Mouse (Mus musculus) hindlimb bud, embryonic 11.5 days (tissue): ENCODE measurements around the gene Fance.
A peak's percentile ranks its signal among the peaks of the same experiment; 100 is the strongest.

Experiments
- DNase-seq: peaks from one replicate; pipeline ENCODE4 v3.0.0-alpha.2; 2012; ENCODE audit warnings: low read depth, low spot score; ENCODE audit errors: extremely low spot score

Fance gene

DNA sequence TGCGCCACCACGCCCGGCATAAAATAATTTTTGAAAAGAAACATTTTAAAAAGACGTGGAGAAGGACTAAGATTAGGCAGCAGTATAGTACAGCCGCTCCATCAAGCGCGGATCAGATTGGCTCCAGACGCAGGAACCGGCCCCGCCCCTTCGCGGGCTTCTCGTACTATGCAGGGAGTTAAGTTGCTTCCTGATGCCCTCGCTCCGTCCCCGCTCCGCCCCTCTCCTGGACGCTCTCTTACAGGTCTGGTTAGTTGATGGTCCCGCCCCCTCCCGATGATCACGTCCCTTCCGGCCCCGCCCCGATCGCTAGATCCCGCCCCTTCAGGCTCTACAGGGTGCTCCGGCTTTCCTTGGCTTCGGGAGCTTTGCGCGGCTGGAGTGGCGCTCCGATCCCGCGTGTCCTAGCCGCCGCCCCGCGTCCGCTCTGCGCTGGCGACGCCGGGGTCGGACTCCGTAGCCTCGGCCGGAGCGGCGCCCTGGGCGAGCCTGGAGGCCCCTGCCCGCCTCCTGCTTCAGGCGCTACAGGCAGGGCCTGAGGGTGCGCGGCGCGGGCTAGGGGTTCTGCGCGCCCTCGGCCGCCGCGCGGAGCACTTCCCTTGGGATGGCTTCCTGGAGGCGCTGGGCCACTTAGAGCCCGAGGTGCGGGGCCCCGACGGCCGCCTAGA is at the start of gene Fance:
Fance (plus strand) TSS at position 308 of the 668 bp plus-strand sequence.
- peak; percentile 93 for DNase-seq

DNA sequence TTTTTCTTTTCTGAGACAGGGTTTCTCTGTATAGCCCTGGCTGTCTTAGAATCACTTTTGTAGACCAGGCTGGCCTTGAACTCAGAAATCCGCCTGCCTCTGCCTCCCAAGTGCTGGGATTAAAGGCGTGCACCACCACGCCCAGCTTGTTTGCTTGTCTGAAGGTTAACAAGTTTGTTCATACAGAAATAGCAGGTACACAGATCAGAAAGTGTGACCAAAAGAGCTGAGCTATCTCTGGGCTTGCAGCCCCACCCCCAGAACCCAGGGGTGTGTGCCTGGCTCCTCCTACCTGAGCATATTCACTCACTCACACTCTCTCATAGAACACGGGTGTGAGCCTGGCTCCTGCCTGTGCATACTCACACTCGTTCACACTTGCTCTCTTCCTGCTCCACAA is 46.1 kb upstream of the Fance start:
- no peak for DNase-seq

DNA sequence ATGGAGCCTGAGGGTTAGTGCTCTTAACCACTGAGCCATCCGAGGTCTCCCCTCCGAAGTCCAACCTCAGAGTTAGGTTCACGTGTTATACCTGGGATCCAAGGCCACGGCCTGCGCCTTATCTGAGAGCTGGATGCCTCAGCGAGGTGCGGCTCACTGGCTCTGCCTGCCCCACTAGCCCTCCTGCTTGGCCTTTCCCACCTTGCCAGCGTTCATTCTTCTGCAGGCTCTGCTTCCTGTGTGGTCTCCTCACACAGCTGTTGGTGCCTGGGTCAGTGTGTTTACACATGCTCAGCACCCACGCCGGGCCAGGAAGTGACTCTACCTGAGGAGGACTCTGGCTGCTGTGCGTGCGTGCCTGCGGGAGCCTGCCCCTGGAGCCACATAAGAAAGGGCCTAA is 43.2 kb upstream of the Fance start:
- no peak for DNase-seq

DNA sequence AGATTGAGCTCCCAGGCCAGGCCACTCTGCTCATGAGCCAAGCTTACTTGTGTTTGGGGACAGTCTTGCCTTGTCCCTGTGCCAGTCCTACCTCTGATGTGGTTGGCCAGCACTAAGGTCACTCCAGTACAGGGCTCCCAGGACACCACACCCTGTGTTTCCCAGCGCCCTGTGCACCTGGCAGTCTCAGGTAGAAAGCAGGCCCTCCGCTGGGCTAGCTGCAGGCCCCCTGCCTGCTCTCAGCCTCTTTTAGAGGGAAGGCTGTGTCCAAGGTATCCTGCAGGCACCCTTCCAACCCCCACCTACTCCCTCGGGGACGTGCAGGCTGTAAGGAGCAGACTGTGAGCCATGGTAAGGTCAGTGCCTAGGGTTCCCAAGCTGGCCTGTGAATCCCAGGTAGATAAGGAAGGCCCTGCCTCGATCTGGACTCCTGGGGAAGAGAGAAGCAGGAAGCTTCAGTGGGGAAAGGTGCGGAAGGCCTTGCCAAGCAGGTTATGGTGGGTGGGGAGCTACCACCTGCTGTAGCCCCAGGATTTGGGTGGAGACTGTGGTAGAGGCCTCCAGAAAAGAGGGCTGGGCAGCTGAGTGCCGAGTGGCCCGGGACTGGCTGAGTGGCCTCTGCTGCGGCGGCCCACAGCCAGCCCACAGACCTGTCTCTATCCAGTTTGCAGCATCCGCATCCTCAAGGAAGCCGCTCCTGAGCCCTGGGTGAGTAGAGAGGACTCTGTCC is 41.6 kb upstream of the Fance start:
- no peak for DNase-seq

DNA sequence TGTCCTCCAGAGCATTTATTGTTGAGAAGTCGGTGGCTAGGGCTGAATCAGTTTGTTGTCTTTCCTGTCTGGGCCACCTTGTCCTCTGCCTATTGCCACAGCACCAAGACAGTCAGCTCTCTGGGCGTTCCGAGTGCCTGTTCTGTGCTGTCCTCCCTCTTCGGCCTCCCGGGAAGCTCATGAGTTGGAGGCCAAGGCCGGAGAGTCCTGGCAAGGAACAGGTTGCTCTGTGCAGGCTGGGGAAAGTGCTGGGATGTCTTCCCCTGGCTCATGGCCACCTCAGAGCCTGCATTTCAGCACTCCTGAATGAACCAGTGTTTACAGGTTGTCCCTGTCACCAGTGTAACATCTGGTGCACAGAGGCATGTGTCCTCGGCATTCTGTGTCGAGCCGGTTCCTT is 41.0 kb upstream of the Fance start:
- DNase-seq = no peak

DNA sequence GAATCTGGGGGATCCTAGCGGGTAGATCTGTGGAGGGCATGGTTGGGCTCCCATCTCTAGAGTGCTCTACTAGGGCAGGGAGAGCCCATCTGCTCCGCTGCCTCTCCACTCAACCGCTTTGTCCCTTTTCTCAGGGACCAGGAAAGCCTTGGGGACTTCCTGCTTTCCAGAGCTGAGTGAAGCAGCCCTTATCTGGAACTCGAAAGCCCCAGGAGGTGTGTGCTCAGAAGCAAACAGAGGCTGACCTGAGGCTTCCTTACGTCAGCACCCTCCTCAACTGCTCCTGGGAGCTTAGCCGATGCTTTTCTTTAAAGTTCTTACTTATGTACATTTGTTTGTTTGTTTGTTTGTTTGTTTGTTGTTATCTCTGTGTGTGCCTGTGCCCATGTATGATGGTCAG is 40.5 kb upstream of the Fance start:
- DNase-seq = no peak

DNA sequence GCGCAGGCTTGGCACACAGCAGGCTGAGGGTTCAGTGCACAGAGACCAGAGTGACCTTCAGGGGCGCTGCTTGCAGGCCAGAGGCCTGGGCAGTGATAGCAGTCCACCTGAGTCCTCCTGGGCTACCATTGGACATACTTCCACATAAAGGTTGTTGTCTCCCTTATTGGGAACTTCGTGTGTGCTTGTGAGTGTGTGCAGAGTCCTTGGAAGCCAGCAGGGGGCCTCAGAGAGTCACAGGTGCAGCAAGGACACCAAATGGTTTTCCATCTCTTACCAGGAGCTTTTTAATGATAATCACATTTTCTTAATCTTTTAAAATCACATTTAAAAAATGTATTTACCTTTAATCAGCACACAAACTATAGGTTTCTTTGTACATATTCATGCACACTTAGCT is 38.6 kb upstream of the Fance start:
- DNase-seq = no peak

DNA sequence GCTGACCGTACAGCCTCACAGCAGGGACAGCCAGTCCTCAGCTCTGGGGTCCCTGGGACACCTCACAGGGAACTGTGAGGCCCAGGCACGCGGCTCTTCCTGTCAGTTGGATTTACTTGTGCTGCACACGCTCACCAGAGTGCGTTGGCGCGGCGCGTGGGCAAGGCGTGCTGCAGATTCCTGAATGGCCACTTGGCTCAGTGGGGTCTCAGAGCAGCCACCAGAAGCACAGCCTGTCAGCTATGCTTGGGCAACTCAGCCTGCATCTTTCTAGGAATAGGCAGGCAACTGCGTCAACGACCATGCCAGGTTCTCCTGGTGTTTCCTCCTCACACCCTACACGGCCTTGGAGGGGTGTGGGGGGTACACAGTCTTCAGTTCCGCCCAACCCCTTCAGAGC is 36.1 kb upstream of the Fance start:
- DNase-seq = no peak

DNA sequence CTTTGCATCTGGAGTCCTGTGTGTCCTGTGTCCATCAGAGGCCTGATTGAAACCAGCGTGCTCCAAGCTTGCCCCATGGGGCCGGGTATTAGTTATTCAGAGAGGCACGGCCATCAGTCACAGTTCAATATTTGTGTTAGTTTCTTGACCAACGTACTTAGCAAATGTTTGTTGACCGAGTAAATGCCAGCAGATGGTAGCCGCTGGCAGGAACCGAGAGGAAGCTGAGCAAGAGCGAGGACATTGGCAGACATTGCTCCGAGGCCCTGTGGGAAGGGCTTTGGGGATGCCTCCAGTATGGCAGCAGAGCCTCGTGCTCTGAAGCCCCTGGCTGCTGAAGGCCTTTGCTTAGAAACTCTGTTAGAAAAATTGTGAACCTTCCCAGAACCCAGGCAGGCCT is 35.6 kb upstream of the Fance start:
- DNase-seq = no peak

DNA sequence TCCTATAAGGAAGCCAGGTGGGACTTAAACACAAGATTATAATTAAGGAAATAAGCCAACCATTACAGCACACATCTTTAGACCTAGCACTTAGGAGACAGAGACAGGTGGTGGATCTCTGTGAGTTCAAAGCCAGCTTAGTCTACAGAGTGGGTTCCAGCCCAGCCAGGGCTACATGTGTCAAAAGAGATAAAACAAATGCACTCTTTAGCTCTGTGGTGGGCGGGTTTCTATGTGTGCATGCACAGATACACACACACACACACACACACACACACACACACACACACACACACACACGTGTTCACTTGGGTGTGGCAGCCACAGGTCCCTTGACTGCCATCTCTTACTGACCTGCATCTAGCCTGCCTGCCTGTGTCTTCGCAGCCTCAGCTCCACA is 35.2 kb upstream of the Fance start:
- DNase-seq = no peak

DNA sequence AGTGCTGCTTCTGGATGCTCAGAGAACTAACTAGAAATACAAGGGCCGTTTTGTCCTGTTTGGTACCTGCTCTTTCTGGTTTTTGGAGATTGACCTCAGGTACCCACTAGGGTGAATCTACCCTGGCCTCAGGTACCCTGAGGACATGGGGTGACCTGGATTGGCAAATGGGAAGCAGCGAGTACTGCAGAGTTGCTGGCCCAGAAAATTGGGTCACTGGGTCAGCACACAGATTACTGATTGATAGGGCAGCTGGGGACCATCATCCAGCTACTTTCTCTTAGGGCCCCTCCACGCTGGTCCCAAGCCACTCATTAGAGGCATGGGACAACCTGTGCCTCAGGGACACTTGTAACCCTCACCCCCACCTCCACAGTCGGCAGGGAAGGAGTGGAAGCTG is 34.1 kb upstream of the Fance start:
- no peak for DNase-seq

DNA sequence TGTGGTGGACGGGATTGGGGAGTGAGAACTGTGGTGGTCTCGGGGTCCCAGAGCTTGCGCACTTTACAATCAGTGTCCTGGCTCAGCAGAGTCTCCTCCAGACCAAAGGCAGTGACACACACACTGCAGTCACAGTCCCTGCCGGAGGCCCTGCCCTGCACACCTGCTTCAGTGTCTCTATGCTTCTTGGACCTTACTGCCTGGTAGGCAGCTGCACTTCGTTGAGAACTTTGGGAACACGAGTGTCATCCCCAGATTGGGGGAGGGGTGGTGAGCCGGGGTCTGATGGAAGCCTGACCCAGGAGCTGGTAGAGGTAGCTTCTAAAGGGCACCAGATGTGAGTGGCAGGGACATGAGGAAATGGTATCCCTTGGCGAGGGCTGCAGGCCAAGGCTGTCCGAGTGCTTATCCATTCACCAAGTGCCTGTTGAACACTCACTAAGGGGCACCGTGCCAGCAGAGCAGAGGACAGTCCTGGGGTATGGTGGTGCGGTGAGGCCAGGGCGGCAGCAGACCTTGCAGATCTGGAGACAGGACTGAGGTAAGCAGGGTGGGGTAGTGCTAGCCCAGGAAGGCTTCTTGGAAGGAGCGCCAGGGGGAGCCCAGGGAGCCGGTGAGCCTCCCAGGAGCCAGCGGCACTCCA is 33.4 kb upstream of the Fance start:
- DNase-seq = no peak

DNA sequence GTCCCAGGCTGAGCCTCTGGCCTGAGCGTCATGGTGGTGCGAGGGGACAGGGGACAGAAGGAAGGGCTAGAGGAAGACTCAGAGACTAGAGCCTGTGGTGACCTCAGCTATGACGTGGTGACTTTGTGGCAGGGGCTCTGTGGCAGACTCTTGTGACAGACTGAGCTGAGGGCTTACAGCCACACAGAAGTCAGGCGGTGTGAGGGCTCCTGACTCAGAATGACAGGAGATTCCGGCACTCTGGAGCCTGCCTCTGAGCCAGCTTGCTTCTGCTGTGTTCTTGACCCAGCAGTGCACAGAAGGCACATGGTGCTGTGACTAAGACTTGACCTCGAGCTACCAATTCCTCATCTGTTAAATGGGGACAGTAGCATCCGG is 32.9 kb upstream of the Fance start:
- DNase-seq = no peak

DNA sequence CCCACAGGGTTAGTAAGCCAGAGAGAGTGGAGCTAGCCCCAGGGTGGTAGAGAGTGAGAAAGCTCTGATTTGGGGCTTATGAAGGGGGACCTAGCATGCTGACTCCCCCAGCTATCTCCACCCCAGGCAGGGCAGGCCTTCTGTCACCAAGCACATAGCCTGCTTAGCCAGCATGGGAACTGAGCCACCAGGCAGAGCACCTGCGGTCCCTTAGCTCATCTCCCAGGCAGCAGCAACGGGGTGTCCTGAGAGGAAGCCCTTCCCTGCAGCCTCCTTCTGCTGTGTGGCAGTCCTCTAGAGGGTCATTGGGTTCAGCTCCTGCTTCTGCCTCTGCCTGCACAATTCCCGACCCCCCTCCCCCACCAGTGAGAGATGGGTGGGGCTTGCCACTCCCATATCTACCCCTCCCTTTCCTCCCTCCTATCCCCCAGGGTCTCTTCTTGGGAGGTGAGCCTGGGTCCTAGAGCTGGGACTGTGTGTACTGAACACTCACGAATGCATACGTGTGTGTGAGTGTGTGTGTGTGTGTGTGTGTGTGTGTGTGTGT is 32.4 kb upstream of the Fance start:
- no peak for DNase-seq

DNA sequence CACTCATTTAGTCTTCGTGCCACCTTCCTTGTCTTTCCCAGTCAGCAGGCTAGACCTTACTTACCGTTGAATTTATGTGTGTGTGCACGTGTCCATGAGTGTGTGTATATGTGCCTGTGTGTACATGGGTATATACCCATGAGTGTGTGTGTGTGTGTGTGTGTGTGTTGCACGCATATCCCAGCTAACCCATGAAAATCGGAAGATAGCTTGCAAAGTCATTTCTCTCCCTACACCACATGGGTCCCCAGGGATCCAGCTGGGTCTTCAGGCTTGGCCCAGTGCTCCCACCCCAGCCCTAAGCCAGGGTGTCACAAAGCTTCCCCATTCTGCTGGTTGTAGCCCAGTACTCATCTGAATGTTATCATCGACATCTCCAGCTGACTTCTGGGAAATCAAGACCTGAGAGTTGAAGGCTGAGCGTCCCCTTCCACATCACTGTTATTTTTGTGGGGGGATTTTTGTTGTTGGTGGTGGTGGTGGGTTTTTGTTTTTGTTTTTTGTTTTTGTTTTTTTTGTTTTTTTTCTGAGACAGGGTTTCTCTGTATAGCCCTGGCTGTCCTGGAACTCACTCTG is 31.4 kb upstream of the Fance start:
- no peak for DNase-seq

DNA sequence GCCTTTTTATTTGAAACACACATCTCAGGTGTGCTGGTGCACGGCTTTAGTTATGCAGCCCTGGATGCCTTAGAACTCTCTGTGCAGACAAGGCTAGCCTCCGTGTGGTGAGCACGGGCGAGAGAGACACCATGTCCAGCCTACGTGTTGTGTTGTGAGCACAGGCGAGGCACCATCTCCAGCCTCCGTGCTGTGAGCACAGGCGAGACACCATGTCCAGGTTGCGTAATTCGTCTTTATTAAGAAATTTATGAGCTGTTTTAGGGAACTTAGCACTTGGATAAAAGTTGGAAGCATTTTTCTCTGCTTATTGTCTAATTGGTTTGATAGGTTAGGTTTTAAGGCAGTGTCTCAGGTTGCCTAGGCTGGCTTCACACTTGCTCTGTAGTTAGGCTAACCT is 30.1 kb upstream of the Fance start:
- DNase-seq = no peak

DNA sequence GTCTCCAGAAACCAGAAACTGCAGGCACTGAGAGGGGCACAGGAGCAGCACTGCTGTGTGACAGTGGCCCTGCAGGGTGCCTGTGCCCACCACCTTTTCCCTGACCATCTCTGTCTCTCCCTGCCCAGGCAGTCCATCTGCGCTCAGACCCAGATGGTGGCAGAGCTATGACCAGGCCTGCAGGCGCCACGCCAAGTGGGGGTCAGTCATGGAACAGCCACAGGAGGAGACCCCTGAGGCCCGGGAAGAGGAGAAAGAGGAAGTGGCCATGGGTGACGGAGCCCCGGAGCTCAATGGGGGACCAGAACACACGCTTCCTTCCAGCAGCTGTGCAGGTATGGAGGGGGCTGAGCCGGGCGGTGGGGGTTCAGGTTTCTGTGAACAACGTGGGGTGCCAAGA is 27.2 kb upstream of the Fance start:
- no peak for DNase-seq

DNA sequence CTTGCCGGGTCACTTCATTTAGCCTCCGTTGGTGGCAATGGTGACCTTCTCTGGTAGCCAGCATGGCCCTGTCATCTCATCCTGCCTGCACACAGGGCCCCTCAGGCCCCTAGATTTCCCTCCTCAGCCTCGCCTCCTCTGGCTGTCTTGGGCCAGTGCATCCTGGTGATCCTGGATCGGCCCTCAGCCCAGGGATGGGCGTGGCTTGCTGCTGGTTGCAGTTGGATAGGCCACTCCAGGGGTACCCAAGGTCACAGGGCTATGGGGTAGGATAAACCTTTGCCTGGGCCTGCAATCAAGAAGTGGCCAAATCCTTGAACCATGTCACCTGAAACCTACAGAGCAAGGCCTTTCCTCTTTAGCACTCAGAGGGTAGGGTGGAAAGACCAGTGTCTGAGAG is 26.4 kb upstream of the Fance start:
- DNase-seq = no peak

DNA sequence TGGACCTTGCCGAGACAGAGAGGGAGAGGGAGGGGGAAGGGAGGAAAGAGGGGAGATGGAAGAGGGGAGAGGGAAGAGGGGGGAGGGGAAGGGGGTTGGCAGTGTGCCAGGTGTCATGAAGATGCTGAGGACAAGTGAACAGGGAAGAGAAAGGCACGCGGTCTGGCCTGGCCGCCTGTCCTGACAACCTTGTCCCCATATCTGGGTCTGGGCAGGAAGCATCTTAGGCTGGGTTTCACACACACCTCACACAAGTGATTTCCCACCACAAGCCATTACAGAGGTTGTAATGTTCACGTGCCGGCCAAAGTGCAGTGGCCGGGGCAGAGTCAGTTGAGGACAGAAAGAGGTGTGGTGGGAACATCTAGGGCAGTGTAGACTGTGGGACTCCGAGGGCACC is 25.7 kb upstream of the Fance start:
- DNase-seq = no peak

DNA sequence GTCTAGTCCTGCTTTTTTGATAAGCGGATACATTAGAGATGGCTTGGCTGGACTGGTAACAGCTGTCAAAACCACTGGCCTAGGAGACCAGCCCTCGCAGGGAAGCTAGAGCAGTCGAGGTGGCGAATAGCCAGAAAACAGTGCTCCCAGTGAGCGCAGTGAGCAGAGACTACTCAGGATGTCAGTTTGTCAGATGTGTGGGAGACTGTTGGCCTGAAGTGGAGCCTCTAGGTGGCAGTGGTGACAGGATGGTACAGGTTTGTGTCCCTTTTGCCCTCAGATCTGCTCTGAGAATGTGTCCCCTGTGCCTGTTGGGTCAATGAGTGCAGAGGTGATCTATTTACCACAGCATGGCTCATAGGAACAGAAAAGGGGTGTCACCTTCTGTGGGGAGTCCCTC is 25.3 kb upstream of the Fance start:
- no peak for DNase-seq

DNA sequence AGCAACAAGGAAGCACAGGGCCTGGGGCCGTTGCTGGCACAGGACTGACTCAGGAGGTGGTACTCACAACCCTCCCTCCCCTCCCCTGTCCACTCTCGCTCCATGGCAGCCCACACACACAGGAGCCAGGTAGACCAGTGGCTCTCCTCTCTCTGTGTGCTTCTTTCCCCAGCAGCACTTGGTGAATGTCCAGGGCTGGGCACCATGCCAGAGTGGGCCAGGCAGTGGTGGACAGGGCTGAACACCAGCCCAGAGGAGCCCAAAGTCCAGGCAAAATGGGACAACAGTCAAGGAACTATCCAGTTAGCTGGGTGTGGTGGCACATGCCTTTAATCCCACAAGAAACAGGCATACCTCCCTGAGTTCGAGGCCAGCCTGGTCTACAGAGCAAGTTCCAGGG is 23.1 kb upstream of the Fance start:
- no peak for DNase-seq

DNA sequence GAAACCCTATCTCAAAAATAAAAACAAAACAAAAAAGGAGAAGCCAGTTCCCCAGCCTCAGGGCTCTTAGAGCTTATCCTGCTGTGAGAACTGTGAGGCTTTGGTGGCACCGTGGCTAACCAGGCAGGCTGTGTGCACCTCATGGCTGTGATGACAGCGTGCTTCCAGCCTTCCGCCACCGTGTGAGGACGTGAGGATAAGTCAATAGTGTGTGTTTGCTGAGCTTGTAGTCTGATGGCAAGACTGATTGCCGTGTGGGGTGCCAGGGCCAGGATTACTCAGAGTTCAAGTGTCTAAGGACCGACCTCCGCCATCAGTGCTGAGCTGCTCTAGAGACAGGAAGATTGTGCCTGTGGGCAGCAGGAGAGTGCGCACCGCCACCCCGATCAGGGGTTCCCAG is 22.6 kb upstream of the Fance start:
- no peak for DNase-seq
